Mouse (Mus musculus) C2C12 (cell line): ENCODE measurements around the gene Rhof.

ENCODE experiments used
- CTCF ChIP-seq: IDR thresholded peaks from one replicate; pipeline ENCODE4 v1.5.1; 2011; ENCODE audit not compliant: control insufficient read depth, insufficient read depth, insufficient read length
- MYOG ChIP-seq: IDR thresholded peaks from one replicate; pipeline ENCODE4 v1.6.1; 2011; ENCODE audit not compliant: control insufficient read depth, insufficient read length; ENCODE audit errors: extremely low read depth

DNA sequence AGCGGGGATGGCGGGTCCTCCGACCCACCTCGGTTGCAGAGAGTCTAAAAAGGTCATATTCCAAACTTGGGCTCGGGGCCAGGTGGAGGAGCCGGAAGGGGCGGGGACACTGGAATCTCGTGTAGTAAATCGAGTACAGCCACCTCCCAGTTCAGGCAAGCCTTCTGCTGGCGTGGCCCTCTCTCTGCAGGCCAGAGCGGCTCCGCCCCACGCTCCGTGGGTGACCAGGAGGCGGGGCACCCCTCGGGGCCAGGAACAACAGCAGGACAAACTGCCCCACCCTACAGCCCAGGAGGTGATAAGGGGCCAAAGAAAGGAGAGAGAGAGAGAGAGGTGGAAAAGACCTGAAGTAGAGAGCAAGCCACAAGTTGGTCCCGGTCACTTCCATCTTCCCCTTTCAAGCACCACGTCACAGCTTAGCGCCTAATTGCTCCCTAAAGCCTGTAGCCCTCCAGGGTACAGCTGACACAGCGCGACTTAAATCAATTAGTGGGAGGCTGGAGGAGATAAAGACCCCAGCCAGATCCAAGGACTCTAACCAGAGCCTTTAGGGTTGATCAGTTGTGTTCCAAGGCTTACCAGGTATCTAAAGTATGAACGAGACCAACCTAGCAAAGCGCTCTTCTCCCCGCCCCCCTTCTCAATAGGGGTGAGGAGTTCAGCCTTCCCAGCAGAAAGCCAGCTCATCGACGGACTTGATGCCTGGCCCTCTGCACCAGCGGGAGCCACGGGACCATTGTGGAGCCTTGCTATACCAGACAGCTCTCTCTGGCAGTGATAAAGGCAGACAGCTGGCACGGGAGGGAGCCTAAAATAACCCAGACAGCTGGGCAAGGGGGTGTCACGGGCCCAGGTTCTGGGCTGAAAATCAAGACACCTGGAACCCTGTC, 3.2 kb upstream of the Rhof start:
- TF ChIP-seq CTCF = no peak
- no peak for TF ChIP-seq MYOG
